Mouse (Mus musculus): Measurements from ENCODE around the gene Ndufs1.
"Not testable (repeated sequence)": the region's sequence is repeated elsewhere in the genome, so short reads cannot be mapped to it uniquely, and the experiment has no call there.

The Ndufs1 gene

DNA sequence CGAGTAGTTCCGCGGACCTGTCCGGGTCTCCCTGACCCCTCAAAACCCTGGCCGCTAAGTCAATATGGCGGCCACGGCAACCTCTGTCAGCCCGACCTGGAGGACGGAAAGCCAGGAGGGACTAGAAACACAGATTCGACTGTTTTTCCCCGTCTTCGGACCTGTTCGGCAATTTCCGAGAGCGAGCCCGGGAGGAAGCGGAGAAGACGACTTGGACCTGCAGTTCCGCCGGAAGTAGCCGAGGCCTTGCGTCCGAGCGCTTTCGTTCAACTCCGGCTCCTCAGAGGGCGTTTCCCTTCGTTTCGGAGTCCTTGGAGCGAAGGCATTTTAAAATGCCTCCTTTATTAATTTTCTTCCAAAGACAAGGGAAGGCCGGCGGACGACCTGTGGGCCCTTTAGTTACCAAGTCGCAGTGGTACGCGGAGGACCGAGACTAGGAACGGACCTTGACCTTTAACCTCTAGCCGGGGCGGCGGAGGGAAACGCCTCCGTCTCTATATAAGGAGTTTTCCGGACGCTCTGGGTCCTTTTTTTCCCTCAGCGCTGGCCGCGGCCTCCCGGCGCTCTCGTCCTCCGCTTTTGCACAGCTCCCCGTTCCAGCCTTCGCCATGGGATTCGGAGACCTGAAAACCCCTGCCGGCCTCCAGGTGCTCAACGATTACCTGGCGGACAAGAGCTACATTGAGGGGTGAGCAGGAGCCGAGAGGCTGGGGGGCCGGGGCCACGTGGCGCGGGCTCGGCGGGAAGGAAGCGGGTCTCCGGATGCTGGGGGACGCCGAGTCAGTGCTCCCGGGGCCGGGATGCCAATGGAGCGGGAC, at the start of gene Ndufs1, which contains the start of gene Eef1b2:
TSS of gene Ndufs1 (minus strand) at position 230 of the 818 bp plus-strand sequence.
TSS of gene Eef1b2 (plus strand) at position 222 of the 818 bp plus-strand sequence.
- peak; percentile 95 to 98 for DNase-seq (ENCODE audit: low spot score in 2 of 2)

DNA sequence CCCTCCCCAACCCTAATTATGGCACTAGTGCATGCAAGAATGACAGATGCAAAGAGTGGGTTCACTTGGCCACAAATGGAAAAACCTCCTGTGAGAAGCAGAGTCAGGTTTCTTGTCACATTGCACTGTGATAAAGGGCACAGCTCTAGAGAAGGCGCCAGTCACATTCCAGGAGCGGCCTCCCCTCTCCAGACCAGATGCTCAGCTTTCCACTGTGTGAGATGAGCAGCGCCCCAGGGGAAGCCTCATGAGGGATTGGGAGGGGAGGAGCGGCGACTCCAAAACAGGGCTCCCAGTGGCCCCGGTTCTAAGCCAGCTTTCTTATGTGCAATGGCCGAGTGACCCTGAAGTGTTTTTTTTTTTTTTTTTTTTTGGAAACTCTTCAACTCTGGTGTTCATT, 49.3 kb upstream of the Ndufs1 start:
- no peak for DNase-seq (ENCODE audit: low spot score in 2 of 2)

DNA sequence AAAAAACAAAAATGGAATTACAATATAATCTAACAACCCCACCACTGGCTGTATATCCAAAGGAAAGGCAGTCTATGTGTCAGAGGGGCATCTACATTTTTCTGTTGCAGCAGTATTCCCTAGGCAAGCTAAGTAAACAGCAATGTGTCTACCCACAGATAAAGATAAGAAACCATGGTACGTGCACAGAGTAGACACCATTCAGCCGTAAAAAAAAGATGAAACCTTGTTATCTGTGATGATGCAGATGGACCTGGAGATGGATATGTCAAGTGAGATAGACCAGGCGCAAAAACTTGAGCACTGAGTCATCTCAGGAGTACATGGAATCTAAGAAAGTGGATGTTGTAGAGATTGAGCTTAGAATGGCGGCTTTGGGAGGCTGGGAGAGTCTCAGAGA, 48.4 kb upstream of the Ndufs1 start:
- no peak for DNase-seq (ENCODE audit: low spot score in 2 of 2)

DNA sequence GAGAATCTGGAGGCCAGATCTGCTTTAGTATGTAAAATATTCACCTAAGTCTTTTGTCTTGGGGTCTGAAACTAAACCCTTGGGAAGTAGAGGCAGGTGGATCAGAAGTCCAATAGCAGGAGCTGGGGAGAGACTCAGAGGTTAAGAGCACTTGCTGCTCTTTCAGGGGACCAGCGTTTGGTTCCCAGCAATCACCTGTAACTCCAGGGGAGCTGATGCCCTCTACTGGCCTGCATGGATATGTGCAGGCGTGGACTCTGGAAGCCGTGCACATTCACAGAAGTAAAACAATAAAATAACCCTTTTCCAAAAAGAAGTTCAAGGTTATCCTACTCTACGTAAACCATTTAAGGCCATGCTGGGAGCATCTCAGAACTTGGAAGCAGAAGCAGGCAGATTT, 42.6 kb upstream of the Ndufs1 start:
- no peak for DNase-seq (ENCODE audit: low spot score in 2 of 2)

DNA sequence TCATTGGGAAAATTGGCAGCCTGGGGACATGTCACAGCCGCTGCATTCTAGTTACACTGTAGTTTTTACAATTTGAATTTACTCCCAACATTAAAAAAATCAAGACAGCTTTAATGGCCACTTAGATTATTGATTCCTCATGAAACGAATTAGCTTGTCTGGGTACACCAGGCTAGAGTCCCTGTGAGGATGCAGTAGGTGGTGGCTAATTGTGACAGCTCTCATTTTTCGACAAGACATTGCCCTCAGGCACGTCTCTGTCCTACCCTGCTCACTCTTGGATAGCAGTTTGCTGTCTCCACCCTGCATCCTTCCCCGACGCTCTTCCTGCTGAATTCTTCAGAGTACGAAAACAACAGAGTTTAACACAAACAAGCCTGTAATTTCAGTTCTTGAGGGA, 38.0 kb upstream of the Ndufs1 start:
- no peak for DNase-seq (ENCODE audit: low spot score in 2 of 2)

DNA sequence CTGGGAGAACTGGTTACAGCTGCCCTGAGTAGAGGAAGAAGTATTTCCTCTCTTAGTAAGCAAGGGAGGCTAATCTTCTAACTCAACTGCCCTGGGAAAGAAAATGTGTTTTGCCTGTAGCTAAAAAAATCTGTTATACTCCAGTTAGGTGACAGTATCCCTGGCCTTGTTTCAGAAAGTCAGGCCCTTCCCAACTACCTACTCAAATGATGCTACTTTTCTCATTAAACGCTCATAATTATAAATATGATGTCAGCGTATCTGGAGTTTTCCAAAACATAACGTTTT, 37.6 kb upstream of the Ndufs1 start, which contains the start of gene Gpr1:
TSS of gene Gpr1 (minus strand) at position 273 of the 288 bp plus-strand sequence.
- DNase-seq (ENCODE audit: low spot score in 2 of 2): no peak

DNA sequence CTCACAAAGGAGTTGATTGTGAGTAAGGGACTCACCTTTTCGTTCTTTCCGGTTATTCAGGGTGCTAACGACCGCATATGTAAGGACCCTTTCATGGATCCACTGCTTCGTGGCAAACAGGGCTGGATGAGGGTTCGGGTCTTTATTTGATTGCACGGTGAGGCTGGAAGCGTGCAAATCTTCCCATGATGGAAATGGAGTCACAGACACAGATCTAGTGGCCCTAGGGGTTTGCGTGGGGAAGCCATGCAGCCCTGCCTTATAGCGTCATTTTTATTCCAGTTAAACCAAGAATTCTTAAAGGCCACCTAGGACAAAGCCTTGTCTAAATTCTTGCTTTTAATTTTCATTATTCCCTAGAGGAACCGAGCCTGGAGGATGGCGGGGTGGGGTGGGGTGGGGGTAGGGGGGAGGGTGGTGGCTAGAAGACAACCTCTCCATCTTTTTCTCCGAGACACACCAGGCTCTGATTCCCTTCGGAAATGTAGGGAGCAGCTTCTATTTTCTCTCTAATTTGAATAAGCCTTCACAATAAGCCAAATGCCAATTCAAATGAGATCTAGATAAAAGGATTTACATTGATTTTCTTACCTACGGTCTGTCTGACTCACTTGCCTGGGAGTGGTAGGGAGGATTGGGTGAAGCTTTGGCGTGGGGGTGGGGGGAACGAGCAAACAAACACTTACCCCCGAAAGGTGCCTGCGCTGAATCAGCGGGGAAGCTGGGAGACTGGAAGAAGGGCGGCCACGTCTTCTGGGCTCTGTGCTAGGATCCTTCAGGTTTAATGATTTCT, 37.0 kb upstream of the Ndufs1 start:
- DNase-seq (ENCODE audit: low spot score in 2 of 2): no peak

DNA sequence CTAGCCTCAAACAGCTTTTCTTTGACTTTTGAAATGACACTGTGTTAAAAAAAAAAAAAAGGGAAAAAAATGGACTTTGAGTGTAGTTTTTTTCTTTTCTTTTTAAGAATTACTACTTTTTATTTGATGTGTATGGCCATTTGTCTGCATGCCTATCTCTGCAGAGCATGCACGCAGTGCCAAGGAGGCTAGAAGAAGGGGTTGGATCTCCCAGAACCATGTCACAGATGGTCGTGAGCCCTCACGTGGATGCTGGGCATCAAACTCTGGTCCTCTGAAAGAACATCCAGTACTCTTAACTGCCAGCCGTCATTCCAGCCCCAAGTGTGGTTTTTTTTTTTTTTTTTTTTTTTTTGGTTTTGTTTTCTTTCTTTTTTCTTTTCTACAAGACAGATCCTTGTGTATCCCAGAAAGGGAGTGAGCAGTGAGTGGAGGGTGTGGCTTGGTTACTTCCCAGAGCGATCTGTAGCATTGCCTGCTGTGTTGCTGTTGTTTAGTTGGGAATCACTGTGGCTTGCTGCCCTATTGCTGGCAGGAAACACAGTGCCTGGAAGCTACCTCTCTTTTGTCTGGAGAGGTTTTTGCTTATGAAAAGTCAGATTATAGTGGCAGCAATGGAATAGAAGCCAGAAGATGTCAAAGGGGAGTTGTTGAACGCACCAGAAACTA, 33.4 kb upstream of the Ndufs1 start:
- DNase-seq (ENCODE audit: low spot score in 2 of 2): no peak

DNA sequence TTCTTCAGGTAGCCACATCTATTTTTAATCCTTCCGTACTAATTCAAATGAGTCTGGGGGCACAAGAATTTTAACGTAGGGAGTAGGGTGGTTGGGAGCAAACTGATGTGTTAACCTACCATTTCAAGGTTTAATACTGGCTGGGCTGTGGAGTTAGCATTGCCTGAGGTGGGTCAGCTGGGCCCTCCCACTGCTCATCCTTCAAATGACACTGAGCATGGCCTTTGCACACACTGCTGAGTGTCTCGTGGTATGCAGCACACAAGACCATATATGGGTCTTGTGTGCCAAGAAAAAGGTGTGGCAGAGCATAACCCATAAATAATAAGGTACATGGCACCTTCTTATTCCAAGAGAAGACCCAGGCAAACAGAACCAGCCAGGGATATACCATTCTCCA, 31.0 kb upstream of the Ndufs1 start:
- no peak for DNase-seq (ENCODE audit: low spot score in 2 of 2)

DNA sequence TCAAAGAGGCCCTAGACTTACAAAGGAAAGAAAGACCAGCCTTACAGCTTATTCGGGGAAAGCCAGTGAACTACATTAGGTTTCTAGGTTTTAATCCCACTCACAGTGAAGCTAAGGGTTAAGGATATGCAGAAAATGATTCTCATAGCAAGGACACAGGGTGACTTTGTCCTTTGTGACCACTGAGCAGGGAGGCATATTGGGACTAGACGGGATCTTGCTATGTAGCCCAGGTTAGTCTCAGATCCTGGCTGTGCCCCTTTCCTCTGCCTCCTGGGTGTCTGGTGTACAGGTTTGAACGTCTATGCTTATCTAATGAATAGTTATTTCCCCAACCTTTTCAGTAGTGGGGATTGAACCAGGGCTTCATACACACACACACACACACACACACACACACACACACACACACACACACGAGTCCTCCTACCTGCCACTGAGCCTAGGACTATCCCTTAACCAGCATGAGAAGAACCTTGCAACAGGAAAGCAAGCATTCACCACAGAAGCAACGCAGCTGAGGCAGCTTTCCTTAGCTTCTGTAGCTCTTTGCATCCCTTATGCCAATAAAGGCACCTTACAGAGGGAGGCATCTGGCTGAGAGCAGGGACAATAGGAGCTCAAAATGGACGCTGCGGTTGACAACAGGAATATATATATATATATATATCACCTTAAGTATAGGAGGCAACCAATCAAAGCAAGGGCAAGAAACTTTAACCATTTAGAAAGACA, 28.2 kb upstream of the Ndufs1 start:
- no peak for DNase-seq (ENCODE audit: low spot score in 2 of 2)

DNA sequence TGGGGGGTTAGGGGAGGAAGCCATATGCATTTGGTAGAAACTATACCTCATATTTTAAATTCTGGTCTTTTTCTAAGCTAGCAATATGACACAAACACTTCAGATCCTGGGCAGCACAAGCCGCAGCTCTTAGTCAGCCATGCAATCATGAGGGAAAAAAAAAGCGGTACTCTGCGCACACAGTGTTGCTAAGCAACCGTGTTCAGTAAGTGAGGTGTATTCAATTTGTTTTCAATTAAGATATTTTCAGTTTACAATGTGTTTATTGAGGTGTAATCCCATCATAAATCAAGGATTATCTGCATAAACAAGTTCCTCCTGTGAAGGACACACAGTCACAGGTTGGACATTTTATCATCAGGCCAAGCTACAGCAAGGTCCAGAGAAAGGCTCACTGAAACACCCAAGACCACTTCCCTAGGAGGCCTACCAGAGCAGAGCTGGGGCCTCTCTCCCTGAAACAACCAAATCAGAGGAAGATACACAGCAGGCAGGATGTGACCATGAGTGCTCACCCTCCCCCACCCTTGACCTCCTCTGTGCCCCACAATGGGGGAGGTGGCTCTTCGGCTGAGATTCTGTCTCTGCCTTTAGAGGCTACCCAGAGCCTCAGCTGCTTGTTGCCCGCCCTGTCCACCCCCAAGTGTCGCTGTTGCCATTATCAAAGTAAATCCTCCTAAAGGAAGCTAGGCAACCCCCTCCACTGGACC, 27.5 kb upstream of the Ndufs1 start:
- no peak for DNase-seq (ENCODE audit: low spot score in 2 of 2)

DNA sequence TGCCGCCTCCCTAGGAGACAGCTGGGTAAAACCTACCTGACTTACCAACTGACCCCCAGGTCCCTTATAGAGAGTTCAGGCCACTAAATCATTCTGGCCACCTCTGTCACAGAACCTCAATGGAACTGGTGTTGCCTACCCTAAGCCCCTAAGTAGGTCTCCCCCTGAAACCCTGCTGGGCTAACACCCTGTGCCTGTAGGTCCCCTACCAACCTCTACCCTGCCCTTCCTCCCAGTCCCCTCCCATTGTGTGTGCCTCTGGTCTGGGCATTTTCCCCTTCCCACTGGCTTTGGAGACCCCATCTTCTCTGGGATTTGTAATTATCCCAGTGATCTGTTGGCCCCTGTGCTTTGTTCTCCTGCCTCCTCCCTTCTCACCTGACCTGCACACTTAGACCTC, 26.8 kb upstream of the Ndufs1 start:
- no peak for DNase-seq (ENCODE audit: low spot score in 2 of 2)

DNA sequence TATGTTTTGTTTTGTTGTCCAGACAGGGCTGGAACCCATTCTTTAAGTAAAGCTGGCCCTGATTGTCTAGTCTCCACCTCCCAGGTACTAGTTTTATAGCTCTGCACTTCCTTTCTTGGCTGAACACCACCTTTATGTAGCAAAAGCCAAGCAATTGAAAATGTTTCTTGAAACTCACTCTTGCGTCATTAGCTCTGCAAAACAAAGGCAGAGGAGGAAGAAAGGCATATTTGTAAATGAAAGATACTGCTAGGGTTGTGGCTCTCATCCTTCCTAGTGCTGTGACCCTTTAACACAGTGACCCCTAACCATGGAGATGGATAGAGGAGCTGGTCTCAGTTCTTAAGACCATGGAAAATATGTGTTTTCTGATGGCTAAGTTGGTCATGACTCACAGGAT, 25.0 kb upstream of the Ndufs1 start:
- no peak for DNase-seq (ENCODE audit: low spot score in 2 of 2)

DNA sequence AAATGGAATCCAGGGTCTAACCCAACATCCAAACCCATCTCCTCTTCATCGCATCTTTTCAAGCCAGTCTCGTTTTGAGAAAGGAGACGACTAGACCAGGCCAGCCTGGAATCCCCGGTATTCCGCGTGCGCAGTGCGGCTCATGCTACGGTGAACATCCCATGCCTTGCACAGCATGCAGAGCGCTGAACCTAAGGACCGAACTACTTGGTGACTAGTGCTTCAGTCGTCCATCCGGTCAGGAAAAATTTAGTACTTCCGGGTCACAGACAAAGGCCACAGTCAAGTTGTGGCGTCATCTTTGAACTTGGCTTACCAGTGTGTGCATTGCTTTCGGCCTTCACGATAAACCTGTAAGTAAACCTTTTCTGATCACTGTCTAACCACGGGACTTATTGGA, 23.7 kb upstream of the Ndufs1 start:
- DNase-seq (ENCODE audit: low spot score in 2 of 2): no peak

DNA sequence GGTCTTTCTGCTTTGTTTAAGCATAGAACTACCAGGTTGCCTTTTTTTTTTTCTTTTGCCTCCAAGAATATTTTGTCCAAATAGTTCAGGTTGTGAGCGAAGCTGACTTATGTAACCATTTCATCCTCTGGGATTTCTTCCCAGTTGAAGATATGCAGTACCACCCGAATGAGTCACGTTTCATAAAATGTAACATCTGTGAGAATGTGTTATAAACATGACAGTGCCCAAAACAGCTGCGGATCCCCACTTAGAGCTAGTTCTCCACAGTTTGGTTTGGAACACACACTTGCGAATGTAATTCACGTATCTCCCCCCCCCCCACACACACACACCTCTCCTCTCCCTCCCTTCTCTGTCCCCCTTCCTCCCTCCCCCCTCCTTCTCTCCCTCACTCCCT, 22.8 kb upstream of the Ndufs1 start:
- DNase-seq (ENCODE audit: low spot score in 2 of 2): no peak

DNA sequence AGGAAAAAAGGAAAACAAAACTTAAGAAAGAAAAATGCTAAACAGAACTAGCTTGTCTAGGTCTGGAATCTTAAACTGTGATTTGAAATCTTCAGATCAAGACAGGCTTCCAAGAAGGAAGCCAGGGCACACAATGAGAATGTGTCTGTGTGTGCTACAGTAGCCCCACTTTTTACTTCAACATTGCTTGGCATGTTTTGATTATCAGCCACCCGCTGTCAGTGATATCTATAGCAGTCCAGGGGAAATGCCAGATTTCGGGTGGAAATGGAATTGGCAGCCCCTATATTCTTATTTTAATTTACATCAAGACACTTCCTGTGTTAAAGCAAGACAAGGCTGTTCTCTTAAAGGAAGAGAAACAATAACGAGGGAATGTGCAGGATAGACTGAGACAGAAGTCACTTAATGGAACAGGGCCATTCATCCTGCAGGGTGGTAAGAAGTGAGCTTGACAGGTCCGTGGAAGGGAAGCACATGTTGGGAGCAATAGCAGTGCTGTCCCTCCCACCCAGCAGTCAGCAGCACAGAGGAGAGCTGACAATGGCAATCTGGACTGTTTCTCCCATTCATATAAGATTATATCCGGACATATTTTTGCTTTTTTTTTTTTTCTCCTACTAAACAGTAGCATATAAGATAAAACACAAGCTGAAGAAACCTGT, 19.3 kb upstream of the Ndufs1 start:
- no peak for DNase-seq (ENCODE audit: low spot score in 2 of 2)

DNA sequence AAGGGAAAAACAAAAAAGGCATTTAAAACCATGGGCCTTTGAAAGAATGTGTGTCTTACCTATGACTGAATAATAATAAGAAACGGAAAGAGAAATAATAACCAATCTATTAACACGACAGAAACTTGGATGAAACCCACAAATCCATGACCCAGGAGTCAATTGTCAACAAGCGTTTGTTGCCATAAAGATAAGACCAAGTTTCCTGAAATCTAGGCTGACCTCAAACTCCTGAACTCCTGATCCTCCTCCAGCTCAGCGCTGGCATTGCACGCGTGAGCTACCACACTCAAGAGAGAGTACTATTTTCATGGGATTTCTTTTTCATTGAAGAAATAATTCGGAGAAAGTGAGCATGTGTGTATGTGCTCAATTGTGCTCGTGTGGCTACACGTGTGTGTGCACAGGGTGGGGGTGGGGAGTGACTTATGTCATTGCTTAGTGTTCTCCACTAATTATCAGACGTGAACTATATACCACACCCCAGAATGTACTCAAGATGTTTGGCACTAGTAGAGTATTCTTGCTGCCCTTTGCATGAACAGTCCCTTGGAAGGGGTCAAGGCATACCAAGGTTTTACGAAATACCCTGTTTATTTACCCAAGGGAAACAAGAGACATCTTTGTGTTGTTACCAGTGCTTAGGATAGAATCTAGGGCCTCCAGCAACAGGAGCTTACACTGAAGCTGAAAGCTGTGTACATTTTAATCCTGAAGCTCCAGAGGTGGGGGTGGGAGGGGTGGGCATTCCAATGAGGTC, 15.9 kb upstream of the Ndufs1 start:
- no peak for DNase-seq (ENCODE audit: low spot score in 2 of 2)

DNA sequence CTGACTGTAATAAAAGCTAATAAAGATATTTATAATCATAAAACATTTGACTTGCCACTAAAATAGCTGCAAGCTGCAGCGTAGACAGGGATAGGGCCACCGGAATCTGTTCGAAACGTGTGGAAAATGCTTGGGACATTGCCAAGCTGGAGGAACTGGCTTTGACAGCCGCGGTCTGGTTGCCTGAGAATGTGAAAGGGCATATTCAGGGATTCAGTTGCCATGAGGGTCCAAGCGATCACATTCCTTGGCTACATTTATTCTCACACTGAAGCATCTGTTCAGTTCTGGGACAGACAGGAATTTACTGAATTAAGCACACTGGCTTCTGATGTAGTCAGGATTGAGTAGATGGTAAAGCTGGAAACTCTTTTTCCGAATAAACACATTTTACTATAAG, 14.2 kb upstream of the Ndufs1 start:
- no peak for DNase-seq (ENCODE audit: low spot score in 2 of 2)

DNA sequence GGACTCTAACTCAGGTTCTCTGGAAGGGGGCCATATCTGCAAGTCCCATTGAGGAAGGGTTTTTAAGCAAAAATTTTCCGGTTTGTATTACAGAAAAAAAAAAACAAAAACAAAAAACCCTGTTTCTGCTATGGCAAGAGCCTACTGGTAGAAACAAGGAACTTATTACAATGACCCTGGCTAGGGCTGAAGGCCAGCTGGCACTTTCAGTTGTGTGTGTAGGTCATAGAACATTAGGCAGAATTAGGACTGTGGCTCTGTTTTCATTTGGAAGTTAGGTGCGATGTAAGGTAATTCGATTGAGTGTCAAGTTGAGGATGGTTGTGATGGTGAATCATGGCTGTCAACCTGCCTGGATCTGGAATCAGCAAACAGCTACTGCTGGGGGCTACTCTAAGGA, 11.9 kb upstream of the Ndufs1 start:
- no peak for DNase-seq (ENCODE audit: low spot score in 2 of 2)

DNA sequence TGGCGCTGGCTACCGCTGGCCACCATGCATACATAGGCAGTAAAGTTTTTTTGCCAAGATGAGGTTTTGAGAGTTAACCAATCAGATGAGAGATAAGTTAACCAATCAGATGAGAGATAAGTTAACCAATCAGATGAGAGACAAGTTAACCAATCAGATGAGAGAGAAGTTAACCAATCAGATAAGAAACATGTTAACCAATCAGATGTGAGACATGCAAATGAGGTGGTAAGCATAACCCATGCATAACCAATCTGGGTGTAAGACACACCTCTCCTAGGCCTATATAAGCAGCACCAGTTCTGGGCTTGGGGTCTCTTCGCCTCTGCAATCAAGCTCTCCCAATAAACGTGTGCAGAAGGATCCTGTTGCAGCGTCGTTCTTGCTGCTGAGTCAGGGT, 8.8 kb upstream of the Ndufs1 start:
- not testable (repeated sequence) for DNase-seq (ENCODE audit: low spot score in 2 of 2)

All from urinary bladder, adult 18-20 months (tissue).